Mouse (Mus musculus): ENCODE data around the gene Zfp358.

GRCm38 (mm10) chr8:3485192-3485591 lies 7.7 kb upstream of the Zfp358 start:
- no peak for TF ChIP-seq POLR2A (IDR thresholded peaks at IDR 0.05; ENCODE audit: insufficient read depth, low read length)
- TF ChIP-seq CTCF (IDR thresholded peaks at IDR 0.05; ENCODE audit: low read depth, low read length), result no peak
- no peak for TF ChIP-seq EP300 (IDR thresholded peaks at IDR 0.05; ENCODE audit: insufficient read depth, low read depth, low read length)
